Mouse (Mus musculus) right cerebral cortex, adult 18-20 months (tissue): Measurements from ENCODE around the gene Kif22.

Source experiments
- DNase-seq: peaks from one replicate; pipeline ENCODE4 v3.0.0; 2022; ENCODE audit warnings: mixed read lengths

The Kif22 gene

GRCm38 (mm10) chr7:127016971-127017949, 25.0 kb downstream of the Kif22 start, which contains the start of gene Pagr1a:
Pagr1a (minus strand) TSS chr7:127017352.
- DNase-seq = peak; percentile 97

GRCm38 (mm10) chr7:127016486-127016938, 25.8 kb downstream of the Kif22 start:
- peak; percentile 71 for DNase-seq

GRCm38 (mm10) chr7:127016481-127016485, 26.0 kb downstream of the Kif22 start, which contains the start of gene Pagr1b:
Pagr1b (minus strand) TSS chr7:127016484.
- DNase-seq = no peak

- DNase-seq = no peak
These were observed 26.2 kb downstream of the Kif22 start for GRCm38 (mm10) chr7:127016081-127016480.

GRCm38 (mm10) chr7:127014993-127015392, 27.3 kb downstream of the Kif22 start:
- no peak for DNase-seq

GRCm38 (mm10) chr7:127014320-127014719, 28.0 kb downstream of the Kif22 start, which contains the start of gene Mvp:
Mvp (minus strand) TSS chr7:127014621.
- no peak for DNase-seq

GRCm38 (mm10) chr7:127013385-127013784, 28.9 kb downstream of the Kif22 start:
- no peak for DNase-seq

- DNase-seq = no peak
These were observed 29.4 kb downstream of the Kif22 start for GRCm38 (mm10) chr7:127012845-127013244.

- DNase-seq = no peak
These were observed 29.9 kb downstream of the Kif22 start for GRCm38 (mm10) chr7:127012374-127012773.

- no peak for DNase-seq
These were observed 30.6 kb downstream of the Kif22 start for GRCm38 (mm10) chr7:127011717-127012116.

- DNase-seq = no peak
These were observed 31.2 kb downstream of the Kif22 start for GRCm38 (mm10) chr7:127011051-127011450.

GRCm38 (mm10) chr7:127009307-127010085, 32.8 kb downstream of the Kif22 start:
- DNase-seq = no peak

- peak; percentile 88 for DNase-seq
These were observed 33.8 kb downstream of the Kif22 start for GRCm38 (mm10) chr7:127008239-127009019.

- DNase-seq = no peak
These were observed 34.8 kb downstream of the Kif22 start for GRCm38 (mm10) chr7:127007313-127008024.

GRCm38 (mm10) chr7:127004122-127004875, 38.0 kb downstream of the Kif22 start:
- DNase-seq = no peak

- no peak for DNase-seq
These were observed 38.7 kb downstream of the Kif22 start for GRCm38 (mm10) chr7:127003620-127004019.

GRCm38 (mm10) chr7:126999568-126999967, 42.7 kb downstream of the Kif22 start:
- no peak for DNase-seq

- no peak for DNase-seq
These were observed 45.8 kb downstream of the Kif22 start for GRCm38 (mm10) chr7:126996449-126996848.

GRCm38 (mm10) chr7:126988816-126989215, 53.5 kb downstream of the Kif22 start:
- no peak for DNase-seq

- peak; percentile 67 for DNase-seq
These were observed 56.0 kb downstream of the Kif22 start for GRCm38 (mm10) chr7:126986319-126986718.

- peak; percentile 75 for DNase-seq
These were observed 57.4 kb downstream of the Kif22 start for GRCm38 (mm10) chr7:126984667-126985444.
